In the genomic region with DNA sequence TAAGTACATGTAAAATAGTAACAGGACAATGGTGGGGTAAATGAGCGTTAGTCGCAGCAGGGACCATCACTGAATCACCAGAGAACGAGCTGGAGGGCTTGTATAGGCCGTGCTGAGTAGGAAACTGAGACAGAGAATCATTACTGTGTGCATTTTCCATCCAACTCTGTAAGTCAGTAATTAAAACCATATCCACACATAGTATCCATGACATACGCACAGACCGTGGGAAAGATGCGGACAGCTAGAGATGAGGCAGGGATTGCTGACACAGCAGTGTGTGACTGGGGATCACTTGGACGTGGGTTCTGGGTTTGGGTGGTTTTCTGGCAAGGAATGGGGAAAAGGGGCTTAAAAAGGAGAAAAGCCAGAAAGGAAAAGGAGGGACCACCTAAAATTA, we compare ENCODE assay signal across 20 mouse cellular contexts.
"Had no signal": no experiment of that assay in that cellular context is flagged by ENCODE, and none has a peak within 500 bp of the region (broad histone marks: within the 10 kb centered on the region; RNA-seq: fewer than 3 reads in every experiment).

No protein-coding gene starts in this region.

- H3K4me3 ChIP-seq: liver, embryonic 12.5 days; liver, embryonic 15.5 days; neural tube, embryonic 12.5 days; neural tube, embryonic 15.5 days had no signal

- DNase-seq: kidney, adult 9 months; kidney, postnatal 14 days; kidney, postnatal 4 days; liver; lung, adult 18-20 months; lung, postnatal 14 days; lung, postnatal 4 days; midbrain, embryonic 14.5 days; right cerebral cortex, adult 18-20 months; right cerebral cortex, postnatal 14 days; right cerebral cortex, postnatal 4 days; thymus, adult 2 months; thymus, postnatal 14 days; thymus, postnatal 4 days had no signal

- H3K36me3 ChIP-seq: neural tube, embryonic 12.5 days; neural tube, embryonic 15.5 days had no signal

- H3K9ac ChIP-seq: liver, embryonic 12.5 days; liver, embryonic 15.5 days; neural tube, embryonic 12.5 days; neural tube, embryonic 15.5 days had no signal

- H3K27ac ChIP-seq: liver, embryonic 12.5 days; liver, embryonic 15.5 days; neural tube, embryonic 12.5 days; neural tube, embryonic 15.5 days; stomach, postnatal 0 days had no signal

- ATAC-seq: liver, embryonic 12.5 days had no signal

- H3K9me3 ChIP-seq: liver, embryonic 12.5 days; liver, embryonic 15.5 days; neural tube, embryonic 12.5 days; neural tube, embryonic 15.5 days had no signal

- H3K4me2 ChIP-seq: liver, embryonic 12.5 days; liver, embryonic 15.5 days; midbrain, embryonic 11.5 days; neural tube, embryonic 12.5 days; neural tube, embryonic 15.5 days had no signal

- H3K27me3 ChIP-seq: liver, embryonic 12.5 days; liver, embryonic 15.5 days; neural tube, embryonic 12.5 days; neural tube, embryonic 15.5 days had no signal

- H3K4me1 ChIP-seq: liver, embryonic 12.5 days; liver, embryonic 15.5 days; neural tube, embryonic 12.5 days; neural tube, embryonic 15.5 days had no signal
